Mouse (Mus musculus) limb, embryonic 12.5 days (tissue): Measurements from ENCODE around the gene Atxn1. TPM values are rescaled to one million over a fixed set of nuclear protein-coding genes. Genes with fewer than 3 reads are reported as not detected.

Experiments
- ATAC-seq: fragments of 200-750 bp; cut with Nextera tagmentation; 2 replicates; pipeline ENCODE4 v1.8.0; 2017; ENCODE audit warnings: low read depth, moderate TSS enrichment; ENCODE audit not compliant: insufficient number of reproducible peaks, insufficient read depth, low FRiP score, low TSS enrichment
- H3K27ac ChIP-seq: fragments of 300-500 bp; sonication (generic); 2 replicates; pipeline ENCODE4 v1.5.1; 2016; ENCODE audit warnings: mild to moderate bottlenecking, moderate library complexity
- H3K27me3 ChIP-seq: fragments of 300-500 bp; sonication (generic); 2 replicates; pipeline ENCODE4 v1.6.1; 2016; ENCODE audit warnings: mild to moderate bottlenecking, moderate library complexity
- H3K36me3 ChIP-seq: fragments of 300-500 bp; sonication (generic); 2 replicates; pipeline ENCODE4 v1.6.1; 2016; ENCODE audit warnings: mild to moderate bottlenecking, moderate library complexity
- H3K4me1 ChIP-seq: fragments of 300-500 bp; sonication (generic); replicated peaks from 2 replicates; pipeline ENCODE4 v1.6.1; 2016
- H3K4me2 ChIP-seq: fragments of 300-500 bp; sonication (generic); 2 replicates; pipeline ENCODE4 v1.6.1; 2016; ENCODE audit warnings: mild to moderate bottlenecking, moderate library complexity
- H3K4me3 ChIP-seq: fragments of 300-500 bp; sonication (generic); replicated peaks from 2 replicates; pipeline ENCODE4 v1.5.1; 2016; ENCODE audit warnings: mild to moderate bottlenecking
- H3K9ac ChIP-seq: fragments of 300-500 bp; sonication (generic); replicated peaks from 2 replicates; pipeline ENCODE4 v1.6.1; 2016; ENCODE audit warnings: mild to moderate bottlenecking, moderate library complexity
- H3K9me3 ChIP-seq: fragments of 300-500 bp; sonication (generic); 2 replicates; pipeline ENCODE4 v1.6.1; 2016; ENCODE audit warnings: mild to moderate bottlenecking, moderate library complexity
- WGBS: fragments of 180-500 bp; shearing (Covaris S2); methylation state at CpG from one replicate; pipeline ENCODE4 v1.1.7; 2016; 5-methylcytosine and 5-hydroxymethylcytosine counted together
- polyA plus RNA-seq: library from polyadenylated mRNA; unstranded; fragments of >200 nt; fragmentation: Nextera tagmentation; extraction: Ambion mirVana; gene quantifications from 2 replicates; pipeline ENCODE4 v1.2.1, GENCODE M21; 2016

Atxn1 gene
- polyA plus RNA-seq, 1 experiment from 2014 or later: 2.5 TPM

DNA sequence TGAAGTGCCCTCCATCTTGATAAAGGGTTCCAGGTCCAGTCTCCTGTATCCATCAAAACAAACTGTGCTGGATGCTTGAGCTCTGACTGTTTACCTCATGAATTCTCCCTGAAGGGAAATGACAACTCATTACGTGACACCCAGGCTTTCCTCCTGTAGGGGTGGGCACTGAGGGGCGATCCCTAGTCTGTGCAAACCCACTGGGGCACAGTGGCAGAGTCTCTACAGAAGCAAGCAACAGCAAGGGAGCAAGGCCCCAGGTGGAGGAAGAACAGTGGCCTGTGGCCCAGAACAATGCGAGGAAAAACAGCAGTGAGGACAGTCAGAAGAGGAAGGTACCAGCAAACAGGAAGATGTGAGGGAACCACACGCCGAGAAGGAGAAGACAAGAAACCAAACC lies 53.7 kb downstream of the Atxn1 start:
- H3K27ac ChIP-seq: no peak overlapping the region
- H3K9me3 ChIP-seq: no peaks in the 10 kb centered on the region
- no peaks in the 10 kb centered on the region for H3K27me3 ChIP-seq
- no peaks in the 10 kb centered on the region for H3K36me3 ChIP-seq
- H3K4me1 ChIP-seq: 0 out of 2 replicates have a peak, but pooled peaks cover 3% of the 10 kb centered on the region
- no peak for ATAC-seq
- no peak overlapping the region for H3K9ac ChIP-seq
- H3K4me3 ChIP-seq: no peak overlapping the region
- H3K4me2 ChIP-seq: no peak overlapping the region
- 91% methylated on average over 5 of the region's 5 CpGs for WGBS

DNA sequence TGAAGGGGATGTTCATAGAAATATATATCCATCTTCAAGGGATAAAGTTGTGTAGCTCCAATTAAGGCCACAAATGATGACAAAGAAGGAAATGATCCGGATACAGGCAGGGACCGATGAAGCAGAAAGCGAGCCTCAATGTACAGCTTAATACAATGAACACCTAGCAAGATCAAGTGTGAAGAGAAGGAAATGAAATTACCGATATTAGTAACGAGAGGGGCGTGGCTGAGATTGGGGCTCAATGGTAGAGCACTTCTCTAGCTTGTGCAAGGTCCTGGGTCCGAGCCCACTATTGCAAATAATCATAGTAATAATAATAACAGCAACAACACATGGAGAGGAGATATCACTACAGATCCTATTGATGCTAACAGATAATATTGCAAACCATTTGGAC lies 54.5 kb downstream of the Atxn1 start:
- no peak overlapping the region for H3K9ac ChIP-seq
- no peak overlapping the region for H3K27ac ChIP-seq
- no peaks in the 10 kb centered on the region for H3K36me3 ChIP-seq
- H3K27me3 ChIP-seq: no peaks in the 10 kb centered on the region
- 0 out of 2 replicates have a peak, but pooled peaks cover 3% of the 10 kb centered on the region for H3K4me1 ChIP-seq
- no peak overlapping the region for H3K4me3 ChIP-seq
- 92% methylated on average over 7 of the region's 7 CpGs for WGBS
- H3K4me2 ChIP-seq: no peak overlapping the region
- H3K9me3 ChIP-seq: no peaks in the 10 kb centered on the region
- ATAC-seq: no peak

DNA sequence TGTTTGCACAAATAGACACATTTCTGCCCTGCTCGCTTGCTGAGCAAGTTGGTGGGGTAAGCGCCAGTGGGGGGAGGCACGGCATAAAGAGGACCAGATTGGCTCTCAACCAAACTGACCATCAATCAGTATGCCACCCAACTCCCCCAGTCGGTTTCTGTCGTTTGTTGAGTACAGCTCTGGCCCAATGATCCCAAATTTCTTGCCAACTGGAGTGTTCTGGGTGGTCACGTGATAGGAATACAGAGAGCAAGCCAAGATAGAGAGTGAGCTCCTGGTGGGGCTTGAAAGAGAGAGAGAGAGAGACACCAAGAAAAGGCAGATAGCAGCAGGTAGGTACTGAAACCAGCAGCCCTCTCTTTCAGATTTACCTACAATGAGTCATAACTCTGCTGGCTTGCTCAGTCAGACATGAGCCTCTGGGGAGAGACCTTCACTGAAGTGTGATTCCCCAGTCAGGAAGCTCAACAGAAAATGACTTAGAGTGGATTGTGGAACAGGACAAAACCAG lies 57.6 kb downstream of the Atxn1 start:
- H3K4me3 ChIP-seq: no peak overlapping the region
- H3K27me3 ChIP-seq: no peaks in the 10 kb centered on the region
- no peaks in the 10 kb centered on the region for H3K36me3 ChIP-seq
- 76% methylated on average over 6 of the region's 6 CpGs for WGBS
- no peak overlapping the region for H3K27ac ChIP-seq
- 0 out of 2 replicates have a peak, but pooled peaks cover 3% of the 10 kb centered on the region for H3K4me1 ChIP-seq
- no peak overlapping the region for H3K9ac ChIP-seq
- no peak for ATAC-seq
- H3K9me3 ChIP-seq: no peaks in the 10 kb centered on the region
- H3K4me2 ChIP-seq: no peak overlapping the region

DNA sequence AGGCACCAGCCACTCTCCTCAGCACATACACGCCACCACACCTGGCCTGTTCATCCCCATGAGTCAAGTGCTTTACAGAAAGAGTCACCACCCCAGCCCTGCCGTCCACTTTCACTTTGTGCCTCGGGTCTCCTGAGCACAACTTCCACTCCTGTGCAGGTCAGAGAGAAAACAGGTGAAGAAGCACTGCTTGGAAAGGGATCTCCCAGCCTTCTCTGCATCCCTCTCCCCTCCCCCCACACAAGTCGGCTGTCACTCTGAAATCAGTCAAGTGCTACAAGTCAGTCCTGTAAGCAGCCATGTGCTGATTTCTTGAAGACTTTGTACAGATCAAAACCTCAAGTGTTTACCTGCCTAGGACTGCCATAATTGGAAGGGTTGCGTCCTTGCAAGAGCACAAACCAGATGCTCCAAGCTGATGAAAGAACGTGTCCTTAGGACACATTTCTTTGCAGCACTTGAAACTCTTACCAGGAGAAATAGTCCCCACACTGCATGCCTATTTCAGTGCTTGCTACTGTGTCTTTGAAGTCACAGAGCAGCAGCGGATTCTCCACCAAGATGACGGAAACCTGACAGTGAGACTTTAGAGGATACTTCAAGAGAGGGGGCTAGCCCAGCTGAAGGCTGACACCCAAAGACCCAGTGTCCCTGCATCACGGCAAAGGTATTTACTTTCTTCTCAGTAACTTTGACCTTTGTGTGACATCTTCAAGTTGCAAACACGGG lies 58.2 kb downstream of the Atxn1 start:
- no peaks in the 10 kb centered on the region for H3K36me3 ChIP-seq
- ATAC-seq: no peak
- no peak overlapping the region for H3K9ac ChIP-seq
- WGBS: 55% methylated on average over 10 of the region's 10 CpGs
- H3K4me3 ChIP-seq: no peak overlapping the region
- no peaks in the 10 kb centered on the region for H3K9me3 ChIP-seq
- H3K4me2 ChIP-seq: no peak overlapping the region
- 0 out of 2 replicates have a peak, but pooled peaks cover 3% of the 10 kb centered on the region for H3K4me1 ChIP-seq
- no peaks in the 10 kb centered on the region for H3K27me3 ChIP-seq
- no peak overlapping the region for H3K27ac ChIP-seq

DNA sequence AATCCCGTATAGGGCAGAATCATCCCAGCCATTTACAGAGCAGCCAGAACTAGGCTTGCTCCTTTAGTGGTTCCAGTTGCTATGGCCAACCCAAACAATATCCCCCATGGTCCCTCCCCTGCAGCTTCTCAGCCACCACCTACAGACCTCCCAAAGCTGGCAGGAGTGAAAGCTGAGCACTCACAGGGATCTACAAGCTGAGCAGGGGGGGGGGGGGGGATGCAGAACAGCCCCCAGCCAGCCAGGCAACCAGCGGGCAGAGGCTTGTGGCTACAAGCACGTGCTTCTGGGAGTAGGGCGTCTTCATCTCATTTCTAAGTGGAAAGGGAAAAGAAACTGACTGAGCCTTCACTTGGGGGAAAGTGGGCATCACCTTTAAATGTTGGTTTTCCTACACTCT lies 59.9 kb downstream of the Atxn1 start:
- Histone ChIP-seq H3K9me3 (no peaks in the 10 kb centered on the region), H3K36me3 (no peaks in the 10 kb centered on the region), H3K9ac (no peak overlapping the region), H3K4me2 (no peak overlapping the region), H3K27me3 (no peaks in the 10 kb centered on the region), H3K4me1 (0 out of 2 replicates have a peak, but pooled peaks cover 3% of the 10 kb centered on the region), H3K27ac (no peak overlapping the region), H3K4me3 (no peak overlapping the region)
- 42% methylated on average over 4 of the region's 4 CpGs for WGBS
- ATAC-seq: no peak

DNA sequence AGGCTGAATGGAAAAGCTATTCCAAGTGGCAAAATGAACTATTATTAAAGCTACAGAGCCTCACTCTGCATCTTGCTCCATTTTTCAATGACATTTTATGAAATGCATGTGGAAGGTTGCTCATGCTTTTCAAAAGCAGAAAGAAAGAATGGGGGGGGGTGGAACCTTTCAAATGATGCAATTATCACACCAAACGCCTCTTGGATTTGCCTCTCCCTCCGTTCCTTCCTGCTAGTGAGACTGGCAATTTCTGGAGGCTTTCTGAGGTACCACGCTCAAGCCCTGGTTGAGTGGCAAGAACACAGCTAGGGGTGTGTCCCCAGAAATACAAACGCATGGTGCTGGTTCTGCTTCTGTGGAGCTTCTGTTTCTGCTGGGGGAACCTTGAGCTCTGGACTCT lies 60.4 kb downstream of the Atxn1 start:
- H3K4me2 ChIP-seq: no peak overlapping the region
- no peak overlapping the region for H3K4me3 ChIP-seq
- H3K36me3 ChIP-seq: no peaks in the 10 kb centered on the region
- 0 out of 2 replicates have a peak, but pooled peaks cover 3% of the 10 kb centered on the region for H3K4me1 ChIP-seq
- H3K9me3 ChIP-seq: no peaks in the 10 kb centered on the region
- no peak for ATAC-seq
- no peak overlapping the region for H3K9ac ChIP-seq
- H3K27ac ChIP-seq: no peak overlapping the region
- 78% methylated on average over 4 of the region's 4 CpGs for WGBS
- H3K27me3 ChIP-seq: no peaks in the 10 kb centered on the region

DNA sequence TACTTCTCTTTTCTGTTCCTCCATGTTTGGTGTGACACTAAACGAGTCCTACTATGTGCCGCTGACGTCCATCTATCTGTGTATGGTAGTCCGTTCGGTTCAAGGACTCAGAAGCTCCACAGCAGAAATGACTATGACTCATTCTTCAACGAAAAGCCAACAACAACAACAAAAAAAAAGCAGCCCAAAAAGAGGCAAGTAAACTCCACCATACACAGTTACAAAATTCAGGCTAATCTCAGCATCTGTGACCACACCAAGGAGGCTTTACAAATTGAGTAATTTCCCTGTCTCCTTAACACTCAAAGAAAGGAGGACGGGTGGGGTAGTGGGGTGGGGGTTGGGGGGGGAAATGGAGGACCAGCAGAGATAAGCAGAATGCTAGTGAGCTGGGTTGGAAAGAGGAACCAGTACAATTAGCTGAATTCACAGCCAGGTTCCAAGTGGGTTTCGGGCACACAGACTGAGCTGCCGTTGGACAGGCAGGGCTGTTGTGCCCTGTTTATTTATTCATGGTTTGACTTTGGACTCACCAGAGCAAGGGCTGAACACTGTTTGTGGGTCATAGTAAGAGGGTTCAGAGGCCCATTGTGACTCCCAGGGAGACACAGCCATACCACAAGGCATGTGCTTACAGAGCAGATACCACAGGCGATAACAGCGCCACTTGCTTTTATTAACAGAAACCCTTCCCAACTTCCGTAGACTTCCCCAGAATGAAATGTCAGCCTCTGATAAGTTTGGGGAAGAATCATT lies 61.1 kb downstream of the Atxn1 start:
- ATAC-seq: no peak
- 83% methylated on average over 12 of the region's 12 CpGs for WGBS
- Histone ChIP-seq H3K36me3 (no peaks in the 10 kb centered on the region), H3K4me3 (no peak overlapping the region), H3K4me1 (0 out of 2 replicates have a peak, but pooled peaks cover 3% of the 10 kb centered on the region), H3K27ac (no peak overlapping the region), H3K9me3 (no peaks in the 10 kb centered on the region), H3K9ac (no peak overlapping the region), H3K27me3 (no peaks in the 10 kb centered on the region), H3K4me2 (no peak overlapping the region)

DNA sequence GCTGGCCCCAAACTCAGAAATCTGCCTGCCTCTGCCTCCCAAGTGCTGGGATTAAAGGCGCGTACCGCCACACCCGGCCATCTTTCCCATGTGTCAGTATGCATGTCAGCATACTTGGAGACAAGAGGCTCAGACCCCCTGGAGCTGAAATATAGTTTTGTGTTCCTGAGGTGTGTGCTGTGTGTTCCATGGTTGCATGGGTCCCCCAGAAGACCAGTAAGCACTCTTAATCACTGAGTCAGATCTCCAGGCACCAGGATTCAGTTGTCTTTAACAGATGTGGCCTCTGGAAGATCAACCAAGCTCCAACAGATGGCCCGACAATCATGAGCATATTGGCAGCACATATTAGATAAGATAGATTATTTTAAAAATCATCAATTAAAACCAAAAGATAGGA lies 62.4 kb downstream of the Atxn1 start:
- H3K36me3 ChIP-seq: no peaks in the 10 kb centered on the region
- 96% methylated on average over 5 of the region's 5 CpGs for WGBS
- H3K4me2 ChIP-seq: no peak overlapping the region
- H3K9ac ChIP-seq: no peak overlapping the region
- ATAC-seq: no peak
- 0 out of 2 replicates have a peak, but pooled peaks cover 3% of the 10 kb centered on the region for H3K4me1 ChIP-seq
- no peak overlapping the region for H3K4me3 ChIP-seq
- H3K27ac ChIP-seq: no peak overlapping the region
- no peaks in the 10 kb centered on the region for H3K9me3 ChIP-seq
- no peaks in the 10 kb centered on the region for H3K27me3 ChIP-seq

DNA sequence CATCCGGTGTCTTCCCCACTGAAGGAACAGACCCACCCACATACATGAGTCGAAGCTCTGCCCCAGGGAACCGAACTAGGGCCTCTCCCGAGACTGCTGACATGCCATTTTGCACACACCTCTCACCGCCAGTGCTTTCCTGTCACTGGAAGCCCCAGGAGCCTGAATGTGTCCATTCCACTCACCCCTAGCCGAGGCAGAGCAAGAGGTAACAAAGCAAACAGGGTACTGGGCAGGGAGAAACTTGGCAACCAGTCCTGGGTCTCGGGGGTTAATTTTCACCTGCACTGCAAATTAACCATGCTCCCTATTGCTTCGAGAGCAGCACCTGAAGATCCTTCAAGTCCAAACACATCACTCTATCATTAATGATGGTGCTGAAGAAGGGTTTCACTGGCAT lies 64.0 kb downstream of the Atxn1 start:
- no peak overlapping the region for H3K4me3 ChIP-seq
- H3K4me1 ChIP-seq: no peaks in the 10 kb centered on the region
- H3K9me3 ChIP-seq: no peaks in the 10 kb centered on the region
- H3K36me3 ChIP-seq: no peaks in the 10 kb centered on the region
- 71% methylated on average over 8 of the region's 8 CpGs for WGBS
- ATAC-seq: no peak
- H3K4me2 ChIP-seq: no peak overlapping the region
- no peaks in the 10 kb centered on the region for H3K27me3 ChIP-seq
- H3K9ac ChIP-seq: no peak overlapping the region
- H3K27ac ChIP-seq: no peak overlapping the region

DNA sequence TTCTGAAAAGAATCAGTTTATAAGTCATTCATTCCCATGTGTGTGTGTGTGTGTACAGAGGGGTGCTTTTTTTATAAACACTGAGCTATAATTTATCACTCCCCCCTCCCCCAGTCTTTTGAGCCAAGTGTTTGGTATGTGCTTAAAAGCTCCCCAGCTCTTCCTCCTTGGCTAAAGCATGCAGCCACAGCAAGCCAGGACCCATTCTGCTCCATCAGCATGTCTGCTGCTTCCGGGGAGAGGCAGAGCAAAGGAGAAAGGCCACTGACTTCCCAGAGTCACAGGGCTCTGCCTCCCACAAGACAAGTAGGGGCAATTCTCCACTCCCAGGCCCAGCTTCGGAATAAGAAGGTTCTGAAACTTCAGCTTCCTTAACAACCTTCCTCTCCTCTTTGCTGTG lies 67.2 kb downstream of the Atxn1 start:
- Histone ChIP-seq H3K27ac (no peak overlapping the region), H3K27me3 (no peaks in the 10 kb centered on the region), H3K36me3 (no peaks in the 10 kb centered on the region), H3K9me3 (no peaks in the 10 kb centered on the region), H3K4me1 (no peaks in the 10 kb centered on the region), H3K4me2 (no peak overlapping the region), H3K9ac (no peak overlapping the region), H3K4me3 (no peak overlapping the region)
- no peak for ATAC-seq
- 54% methylated on average over 2 of the region's 2 CpGs for WGBS

DNA sequence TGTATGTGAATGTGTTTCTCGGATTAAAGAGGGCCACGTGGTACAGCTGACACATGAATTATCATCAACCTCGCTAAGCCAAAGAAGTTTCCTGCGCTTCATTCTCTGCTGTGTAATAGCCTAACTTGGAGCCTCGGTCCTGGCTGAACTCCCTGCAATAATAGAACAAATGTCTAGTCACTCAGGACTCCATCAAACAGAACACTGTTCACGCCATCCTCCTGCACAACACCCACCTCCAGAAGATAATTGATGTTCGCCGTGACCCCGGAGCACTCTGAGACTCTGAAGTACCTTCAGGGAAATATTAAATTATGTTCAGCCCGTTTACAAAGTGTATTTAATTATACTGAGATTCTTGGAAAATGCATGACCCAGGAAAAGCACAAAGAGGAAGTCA lies 70.0 kb downstream of the Atxn1 start:
- Histone ChIP-seq H3K27ac (no peak overlapping the region), H3K4me3 (no peak overlapping the region), H3K27me3 (no peaks in the 10 kb centered on the region), H3K4me1 (no peaks in the 10 kb centered on the region), H3K9me3 (no peaks in the 10 kb centered on the region), H3K4me2 (no peak overlapping the region), H3K9ac (no peak overlapping the region), H3K36me3 (no peaks in the 10 kb centered on the region)
- no peak for ATAC-seq
- WGBS: 73% methylated on average over 10 of the region's 10 CpGs
